Mouse (Mus musculus): Measurements from ENCODE around the gene Pqlc2. TPM values are rescaled to one million over a fixed set of nuclear protein-coding genes. Genes with fewer than 3 reads are reported as not detected.
A peak's percentile ranks its signal among the peaks of the same experiment; 100 is the strongest.

Gene Pqlc2
- 6.8 and 20.6 TPM in 2 replicates for total RNA-seq (2014; rRNA removed; ENCODE audit: low replicate concordance)
- polyA plus RNA-seq (2015; fragmentation: Nextera tagmentation; extraction: Ambion mirVana) = 7.7 and 8.3 TPM in 2 replicates

DNA sequence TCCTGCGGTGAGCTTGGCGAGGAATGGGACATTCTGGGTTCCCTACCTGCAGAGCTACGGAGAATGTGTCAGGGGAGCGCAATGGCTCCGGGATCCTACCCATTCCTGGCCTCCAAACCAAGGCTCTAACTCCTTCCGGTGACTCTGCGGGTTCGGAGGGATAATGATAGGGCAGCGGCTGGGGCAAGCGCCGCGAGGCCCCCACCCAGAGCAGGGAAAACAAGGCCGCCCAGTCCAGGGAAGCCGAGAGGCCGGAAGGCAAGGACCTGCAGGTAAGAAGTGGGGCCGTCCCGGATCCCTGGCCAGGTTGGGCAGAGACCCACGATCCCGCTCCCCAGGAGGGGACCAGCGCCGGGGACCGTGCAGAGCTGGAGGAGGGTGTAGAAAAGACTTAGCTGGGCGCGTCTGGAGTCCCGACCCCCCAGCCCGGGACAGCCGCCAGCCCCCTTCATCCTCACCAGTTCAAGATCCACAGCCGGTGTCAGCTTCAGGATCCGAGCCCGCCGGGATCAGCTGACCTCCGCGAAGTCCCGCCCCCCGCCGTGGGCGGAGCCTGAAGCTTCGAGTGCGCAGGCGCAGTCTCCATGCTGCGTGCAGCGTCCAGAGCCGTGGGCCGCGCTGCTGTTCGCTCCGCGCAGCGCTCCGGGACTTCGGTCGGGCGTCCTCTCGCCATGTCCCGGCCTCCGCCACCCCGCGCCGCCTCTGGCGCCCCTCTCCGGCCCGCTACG is at the start of gene Pqlc2, which contains the start of gene Akr7a5:
Gene Pqlc2 (minus strand): TSS at position 538 of the 728 bp plus-strand sequence.
Gene Akr7a5 (plus strand): TSS at position 574 of the 728 bp plus-strand sequence.
- no peak for TF ChIP-seq EP300 (IDR thresholded peaks at IDR 0.05; ENCODE audit: low read depth)
- TF ChIP-seq CTCF (IDR thresholded peaks at IDR 0.05; ENCODE audit: low read depth) = no peak
- Histone ChIP-seq H3K27ac (ENCODE audit: low read depth) (peak within 1 kb of the TSS; percentile 31; the same call in 1 of the 2 replicates), H3K27me3 (ENCODE audit: control insufficient read depth, insufficient read depth, low read length) (no peaks in the 10 kb centered on the region), H3K4me1 (ENCODE audit: control insufficient read depth, insufficient read depth) (peaks cover 14% of the 10 kb centered on the region), H3K4me3 (ENCODE audit: low read depth, low read length) (peak within 1 kb of the TSS; percentile 87), H3K4me2 (ENCODE audit: low read depth, low read length) (peak within 1 kb of the TSS; percentile 95), H3K36me3 (replicated peaks; ENCODE audit: control insufficient read depth, insufficient read depth, low read length) (peaks cover 18% of the 10 kb centered on the region; the same call in 1 of the 2 replicates), H3K9ac (replicated peaks; ENCODE audit: low read depth, low read length) (peak within 1 kb of the TSS; percentile 67), H3K9me3 (replicated peaks; ENCODE audit: control insufficient read depth, low read length) (no peaks in the 10 kb centered on the region)
- ATAC-seq (ENCODE audit: insufficient read depth, low read depth) = peak; percentile 92
- WGBS = under 1% methylated on average over 59 of the region's 63 CpGs
- peak; percentile 87 for DNase-seq (ENCODE audit: low spot score)

DNA sequence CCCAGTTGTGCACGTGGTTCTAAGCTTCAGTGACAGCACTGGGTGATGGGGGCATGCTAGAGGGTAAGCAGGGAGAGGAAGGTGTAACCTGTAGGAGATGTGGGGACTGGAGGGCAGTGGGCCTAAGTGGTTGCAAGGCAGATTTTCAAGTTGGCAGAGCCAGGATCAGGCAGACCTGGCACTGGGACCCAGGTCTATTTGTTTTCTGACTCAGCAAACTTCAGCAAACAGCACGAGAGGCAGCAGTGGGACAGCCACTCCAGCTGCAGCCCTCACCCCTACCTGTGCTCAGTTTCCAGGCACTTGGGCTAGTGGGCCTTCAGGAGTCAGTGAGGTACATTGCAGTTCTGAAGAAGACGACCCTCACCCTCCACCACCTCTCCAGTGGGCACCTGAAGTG is 46.7 kb upstream of the Pqlc2 start:
- no peak for ATAC-seq (ENCODE audit: insufficient read depth, low read depth)
- DNase-seq (ENCODE audit: low spot score) = no peak
- TF ChIP-seq EP300 (IDR thresholded peaks at IDR 0.05; ENCODE audit: low read depth) (no peak), CTCF (IDR thresholded peaks at IDR 0.05; ENCODE audit: low read depth) (no peak)
- H3K4me2 ChIP-seq (ENCODE audit: low read depth, low read length) = no peak overlapping the region
- 94% methylated on average over 3 of the region's 3 CpGs for WGBS
- H3K4me1 ChIP-seq (ENCODE audit: control insufficient read depth, insufficient read depth) = 0 out of 2 replicates have a peak, but pooled peaks cover 5% of the 10 kb centered on the region
- H3K27ac ChIP-seq (ENCODE audit: low read depth) = no peak overlapping the region
- H3K27me3 ChIP-seq (ENCODE audit: control insufficient read depth, insufficient read depth, low read length) = no peaks in the 10 kb centered on the region
- H3K36me3 ChIP-seq (replicated peaks; ENCODE audit: control insufficient read depth, insufficient read depth, low read length) = peaks cover 66% of the 10 kb centered on the region
- no peak overlapping the region for H3K4me3 ChIP-seq (ENCODE audit: low read depth, low read length)
- no peak overlapping the region for H3K9ac ChIP-seq (replicated peaks; ENCODE audit: low read depth, low read length)
- H3K9me3 ChIP-seq (replicated peaks; ENCODE audit: control insufficient read depth, low read length) = no peaks in the 10 kb centered on the region

GRCm38 (mm10) chr4:139352832-139353231 is 42.3 kb upstream of the Pqlc2 start:
- no peak for DNase-seq (ENCODE audit: low spot score)
- H3K9me3 ChIP-seq (replicated peaks; ENCODE audit: control insufficient read depth, low read length) = no peaks in the 10 kb centered on the region
- 0% methylated on average over 7 of the region's 7 CpGs for WGBS
- ATAC-seq (ENCODE audit: insufficient read depth, low read depth) = 0 out of 2 replicates have a peak, but pooled peaks have one; percentile 16
- peaks cover 18% of the 10 kb centered on the region for H3K4me1 ChIP-seq (ENCODE audit: control insufficient read depth, insufficient read depth)
- H3K27me3 ChIP-seq (ENCODE audit: control insufficient read depth, insufficient read depth, low read length) = no peaks in the 10 kb centered on the region
- peaks cover 40% of the 10 kb centered on the region for H3K36me3 ChIP-seq (replicated peaks; ENCODE audit: control insufficient read depth, insufficient read depth, low read length)
- H3K9ac ChIP-seq (replicated peaks; ENCODE audit: low read depth, low read length) = peak overlapping the region; percentile 83
- TF ChIP-seq EP300 (IDR thresholded peaks at IDR 0.05; ENCODE audit: low read depth) (no peak), CTCF (IDR thresholded peaks at IDR 0.05; ENCODE audit: low read depth) (no peak)
- peak overlapping the region; percentile 96 for H3K27ac ChIP-seq (ENCODE audit: low read depth)
- peak overlapping the region; percentile 88 for H3K4me2 ChIP-seq (ENCODE audit: low read depth, low read length)
- peak overlapping the region; percentile 73 for H3K4me3 ChIP-seq (ENCODE audit: low read depth, low read length)

DNA sequence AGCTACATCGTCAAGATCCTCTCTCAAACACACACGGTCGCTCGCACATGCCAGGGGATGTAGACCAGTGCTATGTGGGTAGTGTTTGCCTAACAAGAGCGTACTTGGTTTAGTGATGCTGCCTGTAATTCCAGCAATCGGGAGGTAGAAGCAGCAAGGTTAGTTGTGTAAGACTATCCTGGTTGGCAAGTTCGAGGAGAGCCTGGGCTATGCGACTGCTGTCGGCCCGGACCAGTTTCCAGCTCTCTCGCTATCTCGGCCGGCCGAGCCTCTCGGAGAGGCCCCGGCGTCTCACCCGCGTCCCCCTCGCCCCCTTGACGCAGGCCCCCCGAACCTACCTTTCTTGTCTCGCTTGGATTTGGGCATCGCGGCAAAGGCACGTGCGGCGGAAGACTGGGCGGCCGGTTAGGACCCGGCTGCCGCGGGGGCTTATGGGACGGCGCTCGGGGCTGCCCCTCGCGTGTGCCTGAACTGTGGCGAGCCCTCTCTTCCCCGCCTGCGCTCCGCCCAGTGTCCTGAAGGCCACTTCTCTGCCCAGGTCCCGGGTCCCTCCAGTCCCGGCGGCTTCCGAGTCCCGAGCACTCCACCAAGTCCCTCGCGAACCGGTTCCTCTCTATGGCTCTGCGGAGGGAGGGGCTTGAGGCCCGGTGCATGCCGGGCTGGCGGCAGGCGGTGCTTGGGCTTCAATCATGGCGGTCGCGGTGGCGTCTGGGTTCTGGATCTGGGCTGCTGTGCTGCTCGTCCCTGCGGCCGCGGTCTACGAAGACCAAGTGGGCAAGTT is 41.6 kb upstream of the Pqlc2 start, which contains the start of the genes Mrto4, Emc1 and Ubr4:
Gene Mrto4 (minus strand): TSS at position 646 of the 781 bp plus-strand sequence.
Gene Emc1 (plus strand): TSS at position 657 of the 781 bp plus-strand sequence.
Gene Ubr4 (plus strand): TSS at position 679 of the 781 bp plus-strand sequence.
- Histone ChIP-seq H3K27me3 (ENCODE audit: control insufficient read depth, insufficient read depth, low read length) (no peaks in the 10 kb centered on the region), H3K9me3 (replicated peaks; ENCODE audit: control insufficient read depth, low read length) (no peaks in the 10 kb centered on the region), H3K4me1 (ENCODE audit: control insufficient read depth, insufficient read depth) (peaks cover 18% of the 10 kb centered on the region), H3K4me2 (ENCODE audit: low read depth, low read length) (peak within 1 kb of the TSS; percentile 88), H3K27ac (ENCODE audit: low read depth) (peak within 1 kb of the TSS; percentile 96), H3K36me3 (replicated peaks; ENCODE audit: control insufficient read depth, insufficient read depth, low read length) (peaks cover 40% of the 10 kb centered on the region), H3K4me3 (ENCODE audit: low read depth, low read length) (peak within 1 kb of the TSS; percentile 73), H3K9ac (replicated peaks; ENCODE audit: low read depth, low read length) (peak within 1 kb of the TSS; percentile 83)
- no peak for TF ChIP-seq EP300 (IDR thresholded peaks at IDR 0.05; ENCODE audit: low read depth)
- TF ChIP-seq CTCF (IDR thresholded peaks at IDR 0.05; ENCODE audit: low read depth) = no peak
- DNase-seq (ENCODE audit: low spot score) (peak; percentile 88), ATAC-seq (ENCODE audit: insufficient read depth, low read depth) (peak; percentile 93)
- WGBS = under 1% methylated on average over 60 of the region's 64 CpGs

GRCm38 (mm10) chr4:139345416-139346019 is 35.0 kb upstream of the Pqlc2 start:
- Histone ChIP-seq H3K4me2 (ENCODE audit: low read depth, low read length) (no peak overlapping the region), H3K4me1 (ENCODE audit: control insufficient read depth, insufficient read depth) (no peaks in the 10 kb centered on the region), H3K27me3 (ENCODE audit: control insufficient read depth, insufficient read depth, low read length) (no peaks in the 10 kb centered on the region), H3K9me3 (replicated peaks; ENCODE audit: control insufficient read depth, low read length) (no peaks in the 10 kb centered on the region), H3K36me3 (replicated peaks; ENCODE audit: control insufficient read depth, insufficient read depth, low read length) (peaks cover 31% of the 10 kb centered on the region), H3K27ac (ENCODE audit: low read depth) (no peak overlapping the region), H3K9ac (replicated peaks; ENCODE audit: low read depth, low read length) (no peak overlapping the region), H3K4me3 (ENCODE audit: low read depth, low read length) (no peak overlapping the region)
- TF ChIP-seq EP300 (IDR thresholded peaks at IDR 0.05; ENCODE audit: low read depth) (no peak), CTCF (IDR thresholded peaks at IDR 0.05; ENCODE audit: low read depth) (no peak)
- DNase-seq (ENCODE audit: low spot score) (no peak), ATAC-seq (ENCODE audit: insufficient read depth, low read depth) (no peak)
- 82% methylated on average over 23 of the region's 23 CpGs for WGBS
